Mouse (Mus musculus): Measurements from ENCODE around the gene Atp5h.

GRCm38 (mm10) chr11:115461846-115462242 lies 42.1 kb upstream of the Atp5h start:
- TF ChIP-seq POLR2A (IDR thresholded peaks at IDR 0.05; ENCODE audit: borderline replicate concordance, low read depth, low read length) (no peak), CTCF (IDR thresholded peaks at IDR 0.05; ENCODE audit: low read depth, low read length) (no peak)
